Mouse (Mus musculus) megakaryocyte, embryonic 14.5 days (primary cell): ENCODE data around the gene Hoxc9. TPM values are rescaled to one million over a fixed set of nuclear protein-coding genes. Genes with fewer than 3 reads are reported as not detected.

ENCODE experiments used
- H3K27me3 ChIP-seq: replicated peaks from 2 replicates; pipeline ENCODE3; 2012; ENCODE audit warnings: inconsistent platforms
- H3K36me3 ChIP-seq: replicated peaks from 2 replicates; pipeline ENCODE3; 2012; ENCODE audit warnings: low read length, inconsistent platforms, mixed read lengths
- H3K4me1 ChIP-seq: 2 replicates; pipeline ENCODE4 v1.6.1; 2012; ENCODE audit warnings: inconsistent platforms
- H3K4me3 ChIP-seq: replicated peaks from 2 replicates; pipeline ENCODE3; 2012; ENCODE audit warnings: moderate library complexity, mild to moderate bottlenecking, inconsistent platforms
- H3K9me3 ChIP-seq: 2 replicates; pipeline ENCODE4 v1.6.1; 2012; ENCODE audit warnings: inconsistent platforms
- FLI1 ChIP-seq: IDR thresholded peaks from 2 replicates; pipeline ENCODE4 v1.6.1; 2012; ENCODE audit warnings: low read length, inconsistent platforms, mixed read lengths
- GATA1 ChIP-seq: IDR thresholded peaks from 3 replicates; pipeline ENCODE4 v1.6.1; 2012; ENCODE audit warnings: mixed read lengths, low read length, inconsistent platforms, borderline replicate concordance
- polyA plus RNA-seq: library from polyadenylated mRNA; stranded (reverse); fragments of >175 nt; gene quantifications from 2 replicates; pipeline ENCODE4 v1.2.3, GENCODE M21; 2012; ENCODE audit warnings: low replicate concordance; ENCODE audit not compliant: insufficient read depth

Gene Hoxc9
- polyA plus RNA-seq, 1 experiment: not detected

- peaks cover 16% of the 10 kb centered on the region for H3K4me1 ChIP-seq
- H3K27me3 ChIP-seq: peaks cover 100% of the 10 kb centered on the region
- H3K9me3 ChIP-seq: no peaks in the 10 kb centered on the region
- peak overlapping the region; percentile 3 for H3K4me3 ChIP-seq
- no peaks in the 10 kb centered on the region for H3K36me3 ChIP-seq
- TF ChIP-seq FLI1 (no peak), GATA1 (no peak)
These were observed 20.2 kb upstream of the Hoxc9 start for GRCm38 (mm10) chr15:102955833-102956640.

DNA sequence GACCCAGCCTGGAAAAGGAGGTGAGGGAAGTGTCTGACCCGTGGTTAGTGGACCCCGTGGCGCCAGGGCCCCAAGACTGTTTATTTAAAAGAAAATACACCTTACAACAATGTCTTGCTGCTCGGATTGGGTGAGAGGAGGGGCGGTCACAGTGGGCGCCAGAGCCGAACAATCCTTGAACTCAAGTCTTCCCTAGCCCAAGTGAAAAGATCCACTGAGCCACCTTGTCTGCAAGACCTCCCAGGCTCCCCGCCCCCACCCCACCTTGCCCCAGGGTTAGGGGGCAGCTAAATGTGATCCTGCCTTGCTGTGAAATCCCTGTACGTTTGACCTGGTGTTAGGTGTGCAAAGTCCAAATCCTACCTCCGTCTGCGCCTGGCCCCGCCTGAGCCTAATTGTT lies 19.3 kb upstream of the Hoxc9 start:
- H3K36me3 ChIP-seq: no peaks in the 10 kb centered on the region
- H3K4me3 ChIP-seq: no peak overlapping the region
- H3K27me3 ChIP-seq: peaks cover 98% of the 10 kb centered on the region
- H3K4me1 ChIP-seq: peaks cover 21% of the 10 kb centered on the region
- no peak for TF ChIP-seq GATA1
- no peak for TF ChIP-seq FLI1
- no peaks in the 10 kb centered on the region for H3K9me3 ChIP-seq

- TF ChIP-seq GATA1: no peak
- TF ChIP-seq FLI1: no peak
- peaks cover 96% of the 10 kb centered on the region for H3K27me3 ChIP-seq
These were observed 16.5 kb upstream of the Hoxc9 start for GRCm38 (mm10) chr15:102959663-102960191.

GRCm38 (mm10) chr15:102961728-102962127 lies 14.5 kb upstream of the Hoxc9 start:
- Histone ChIP-seq H3K4me3 (no peak overlapping the region), H3K27me3 (peaks cover 96% of the 10 kb centered on the region), H3K4me1 (peaks cover 36% of the 10 kb centered on the region), H3K9me3 (no peaks in the 10 kb centered on the region; the same call in 1 of the 2 replicates), H3K36me3 (no peaks in the 10 kb centered on the region)
- TF ChIP-seq GATA1: no peak
- no peak for TF ChIP-seq FLI1

More at GRCm38 (mm10) chr15:102959663-102960191, 16.5 kb upstream of the Hoxc9 start:
- no peaks in the 10 kb centered on the region for H3K36me3 ChIP-seq
- no peaks in the 10 kb centered on the region for H3K9me3 ChIP-seq
- H3K4me3 ChIP-seq: peak overlapping the region; percentile 53
- peaks cover 31% of the 10 kb centered on the region for H3K4me1 ChIP-seq

DNA sequence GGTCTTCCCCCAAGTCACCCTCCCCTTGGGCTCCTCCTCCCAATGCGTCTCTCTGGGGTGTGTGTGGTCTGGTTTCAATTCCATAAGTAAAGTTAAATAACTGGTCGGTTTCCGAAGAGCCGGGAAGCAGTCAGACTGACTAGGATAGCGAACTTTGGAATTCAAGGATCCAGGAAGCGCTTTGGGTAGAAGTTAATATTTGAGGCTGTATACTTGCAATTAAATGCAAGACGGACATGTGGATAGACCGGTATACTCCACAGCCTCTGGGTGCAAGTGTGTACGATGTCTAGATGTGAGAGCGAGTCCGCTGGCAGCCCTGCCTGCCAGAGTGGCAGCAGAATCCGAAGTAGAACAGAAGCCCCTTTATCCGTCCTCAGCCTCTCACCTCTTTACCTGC lies 13.7 kb upstream of the Hoxc9 start:
- TF ChIP-seq GATA1: no peak
- TF ChIP-seq FLI1: no peak
- no peaks in the 10 kb centered on the region; the same call in 1 of the 2 replicates for H3K9me3 ChIP-seq
- no peak overlapping the region for H3K4me3 ChIP-seq
- no peaks in the 10 kb centered on the region for H3K36me3 ChIP-seq
- H3K27me3 ChIP-seq: peaks cover 96% of the 10 kb centered on the region
- H3K4me1 ChIP-seq: peaks cover 44% of the 10 kb centered on the region

- H3K4me1 ChIP-seq: peaks cover 47% of the 10 kb centered on the region
- no peaks in the 10 kb centered on the region; the same call in 1 of the 2 replicates for H3K9me3 ChIP-seq
- H3K4me3 ChIP-seq: no peak overlapping the region
- TF ChIP-seq FLI1 (no peak), GATA1 (no peak)
- no peaks in the 10 kb centered on the region for H3K36me3 ChIP-seq
- H3K27me3 ChIP-seq: peaks cover 95% of the 10 kb centered on the region
These were observed 13.0 kb upstream of the Hoxc9 start for GRCm38 (mm10) chr15:102963259-102963658.

- TF ChIP-seq FLI1 (no peak), GATA1 (no peak)
- H3K4me3 ChIP-seq: peak overlapping the region; percentile 78
- H3K4me1 ChIP-seq: peaks cover 47% of the 10 kb centered on the region
- no peaks in the 10 kb centered on the region; the same call in 1 of the 2 replicates for H3K9me3 ChIP-seq
- H3K27me3 ChIP-seq: peaks cover 94% of the 10 kb centered on the region
- no peaks in the 10 kb centered on the region for H3K36me3 ChIP-seq
These were observed 12.3 kb upstream of the Hoxc9 start for GRCm38 (mm10) chr15:102963671-102964640.

DNA sequence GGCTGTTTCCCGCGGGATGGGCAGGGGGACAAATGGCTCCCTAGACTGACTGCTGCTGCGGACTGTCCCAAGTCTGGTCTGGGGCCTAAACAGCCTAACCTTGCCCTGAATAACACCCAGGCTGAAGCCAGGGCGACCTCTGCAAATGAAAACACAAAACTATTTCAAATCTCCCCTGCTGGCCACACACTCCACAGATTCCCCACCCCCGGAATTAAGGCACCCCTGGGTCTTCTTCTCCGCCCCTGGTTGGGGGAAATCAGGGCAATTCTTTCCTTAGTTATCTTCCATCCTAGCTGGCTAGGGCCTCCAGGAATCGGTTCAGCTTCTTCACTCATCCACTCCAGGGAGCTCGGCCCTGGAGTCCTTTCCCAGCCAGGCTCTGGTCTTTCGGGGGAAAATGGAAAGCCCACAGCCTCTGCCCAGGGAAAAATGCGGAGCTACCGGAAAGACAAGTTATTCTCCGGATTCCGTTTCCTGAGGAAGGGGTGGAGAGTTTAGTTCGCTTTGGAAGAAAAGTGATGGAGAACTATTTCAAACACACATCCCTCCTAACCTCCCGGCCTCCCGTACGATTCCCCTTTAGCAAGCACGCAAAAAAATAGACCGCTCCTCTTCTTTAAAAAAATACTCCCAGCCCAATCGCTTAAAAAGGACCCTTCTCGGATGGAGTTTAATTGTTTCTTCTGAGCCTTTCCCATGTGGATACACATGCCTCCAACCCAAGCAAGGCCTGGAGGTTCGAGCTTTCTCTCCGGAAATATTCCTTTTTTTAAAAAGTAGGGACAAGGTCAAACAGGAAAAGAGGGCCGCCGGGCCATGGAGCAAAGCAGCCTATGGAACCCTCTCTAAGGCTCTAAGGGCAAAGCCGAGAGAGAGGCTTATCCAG lies 11.0 kb upstream of the Hoxc9 start:
- Histone ChIP-seq H3K27me3 (peaks cover 94% of the 10 kb centered on the region), H3K36me3 (no peaks in the 10 kb centered on the region), H3K4me1 (peaks cover 42% of the 10 kb centered on the region), H3K9me3 (no peaks in the 10 kb centered on the region; the same call in 1 of the 2 replicates), H3K4me3 (no peak overlapping the region)
- TF ChIP-seq FLI1: no peak
- no peak for TF ChIP-seq GATA1

GRCm38 (mm10) chr15:102965892-102966775 lies 10.1 kb upstream of the Hoxc9 start:
- no peaks in the 10 kb centered on the region for H3K36me3 ChIP-seq
- TF ChIP-seq FLI1: no peak
- no peak for TF ChIP-seq GATA1
- H3K27me3 ChIP-seq: peaks cover 95% of the 10 kb centered on the region
- H3K4me1 ChIP-seq: peaks cover 50% of the 10 kb centered on the region
- H3K9me3 ChIP-seq: no peaks in the 10 kb centered on the region; the same call in 1 of the 2 replicates
- peak overlapping the region; percentile 85 for H3K4me3 ChIP-seq
